Mouse (Mus musculus): ENCODE measurements around the gene C130032M10Rik.

- TF ChIP-seq POLR2A (IDR thresholded peaks at IDR 0.05; ENCODE audit: extremely low read depth, insufficient read depth, low read length): no peak
- TF ChIP-seq CTCF (IDR thresholded peaks at IDR 0.05; ENCODE audit: low read depth, low read length): no peak
Observed at GRCm38 (mm10) chr9:114550033-114550432, 34.5 kb downstream of the C130032M10Rik start.
